Mouse (Mus musculus): ENCODE measurements around the gene Tmem121.

- no peak for TF ChIP-seq POLR2A (IDR thresholded peaks at IDR 0.05; ENCODE audit: insufficient read depth, low read depth, low read length)
- no peak for TF ChIP-seq CTCF (IDR thresholded peaks at IDR 0.05)
- TF ChIP-seq EP300 (IDR thresholded peaks at IDR 0.05; ENCODE audit: insufficient read depth, low read depth, low read length), result no peak
Measured at GRCm38 (mm10) chr12:113184945-113185344, 785 bp upstream of the Tmem121 start.
